Mouse (Mus musculus): ENCODE results near the gene Itch. TPM values are rescaled to one million over a fixed set of nuclear protein-coding genes. Genes with fewer than 3 reads are reported as not detected.

Itch gene
- polyA plus RNA-seq (2012): 1.7 and 3.3 TPM in 2 replicates

DNA sequence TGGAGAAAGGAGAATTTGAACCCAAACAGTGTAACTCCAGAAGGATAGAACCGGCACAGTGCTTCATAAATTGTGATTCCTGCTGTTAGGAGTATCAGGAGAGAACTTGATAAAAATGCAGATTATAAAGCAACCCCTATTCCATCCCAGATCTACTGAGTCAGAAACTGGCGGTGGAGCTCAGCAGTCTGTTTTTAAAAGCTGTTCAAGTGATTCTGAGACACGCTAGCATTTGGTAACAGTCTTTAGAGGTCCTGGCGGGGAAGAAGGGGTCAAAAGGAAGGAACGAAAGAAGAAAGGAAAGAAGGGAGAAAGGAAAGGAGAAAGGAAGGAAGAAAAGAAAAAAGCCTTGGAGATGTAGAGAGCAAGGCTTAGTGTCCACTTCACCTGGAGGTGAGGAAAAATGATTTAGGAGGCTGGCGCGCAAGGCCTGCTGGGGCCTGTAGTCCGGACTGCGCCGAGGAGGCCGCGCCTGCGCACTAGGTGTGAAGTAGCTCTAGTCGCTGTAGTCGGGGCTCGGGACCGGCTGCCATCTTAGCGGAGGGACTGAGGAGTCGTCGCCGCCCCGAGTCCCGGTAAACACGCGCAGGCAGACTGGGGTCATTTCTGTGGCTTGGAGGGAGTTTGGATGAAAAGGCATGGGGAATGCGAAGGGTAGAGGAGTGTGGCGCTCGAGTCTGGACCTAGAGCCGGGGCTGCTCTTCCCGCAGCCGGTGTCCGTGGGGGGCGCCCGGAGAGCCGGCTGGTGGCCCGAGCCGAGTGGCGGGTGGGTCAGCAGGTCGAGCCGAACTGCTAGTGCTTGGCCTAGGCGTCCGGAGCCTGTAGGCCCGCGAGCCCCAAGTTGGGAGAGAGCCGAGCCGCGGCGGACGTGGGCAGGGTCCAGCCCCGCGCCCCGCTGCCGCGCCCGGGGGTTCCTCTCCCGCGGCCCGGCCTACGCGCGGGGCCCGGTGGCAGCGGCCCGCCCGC is at the start of gene Itch:
Gene Itch (plus strand): TSS at position 499 of the 966 bp plus-strand sequence.
- no peak for TF ChIP-seq GATA1 (IDR thresholded peaks at IDR 0.05; ENCODE audit: low read length)

DNA sequence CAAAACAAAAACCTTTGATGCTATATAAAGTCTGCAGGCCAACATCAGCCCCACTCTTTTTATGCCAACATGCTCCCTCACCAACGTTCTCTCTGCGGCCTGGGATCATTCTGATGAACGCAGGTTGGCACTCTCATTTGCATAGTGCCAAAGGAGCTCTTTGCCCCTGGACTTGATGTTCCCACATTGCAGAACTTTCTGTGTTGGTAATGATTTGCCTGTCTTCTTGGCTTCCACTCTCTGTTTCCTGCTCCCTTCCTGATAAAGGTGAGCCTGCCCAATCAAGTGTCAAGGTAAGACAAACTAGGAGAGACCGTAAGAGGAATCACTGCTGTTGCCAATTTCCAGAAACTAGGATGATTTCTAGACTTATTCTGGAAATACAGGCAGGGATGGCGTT is 48.8 kb upstream of the Itch start:
- TF ChIP-seq GATA1 (IDR thresholded peaks at IDR 0.05; ENCODE audit: low read length): no peak

- TF ChIP-seq GATA1 (IDR thresholded peaks at IDR 0.05; ENCODE audit: low read length): no peak
These were observed 47.0 kb upstream of the Itch start for GRCm38 (mm10) chr2:155086328-155086727.

DNA sequence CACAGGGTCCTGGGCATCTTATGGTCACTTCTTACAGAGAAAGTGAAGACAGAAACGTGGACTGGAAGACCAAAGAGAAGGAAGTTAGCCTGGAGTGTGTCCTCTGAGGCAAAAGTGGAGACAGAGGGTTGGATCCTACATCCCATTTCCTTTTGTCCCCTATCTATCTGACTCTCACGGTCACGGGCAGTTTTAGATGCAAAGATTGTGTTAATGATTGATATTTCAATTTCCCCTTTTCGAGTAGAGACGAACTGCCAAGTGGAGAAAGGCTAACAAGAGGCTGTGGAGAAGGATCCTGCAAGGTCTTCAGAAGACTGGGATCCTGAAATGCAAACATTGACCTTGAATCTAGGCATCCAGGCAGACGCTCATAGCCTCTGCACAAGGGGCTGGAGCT is 45.0 kb upstream of the Itch start:
- no peak for TF ChIP-seq GATA1 (IDR thresholded peaks at IDR 0.05; ENCODE audit: low read length)

GRCm38 (mm10) chr2:155090909-155091742 is 42.2 kb upstream of the Itch start:
- TF ChIP-seq GATA1 (IDR thresholded peaks at IDR 0.05; ENCODE audit: low read length): no peak

- TF ChIP-seq GATA1 (IDR thresholded peaks at IDR 0.05; ENCODE audit: low read length): no peak
These were observed 41.6 kb upstream of the Itch start for GRCm38 (mm10) chr2:155091743-155092075.

GRCm38 (mm10) chr2:155093418-155093817 is 39.9 kb upstream of the Itch start:
- no peak for TF ChIP-seq GATA1 (IDR thresholded peaks at IDR 0.05; ENCODE audit: low read length)

DNA sequence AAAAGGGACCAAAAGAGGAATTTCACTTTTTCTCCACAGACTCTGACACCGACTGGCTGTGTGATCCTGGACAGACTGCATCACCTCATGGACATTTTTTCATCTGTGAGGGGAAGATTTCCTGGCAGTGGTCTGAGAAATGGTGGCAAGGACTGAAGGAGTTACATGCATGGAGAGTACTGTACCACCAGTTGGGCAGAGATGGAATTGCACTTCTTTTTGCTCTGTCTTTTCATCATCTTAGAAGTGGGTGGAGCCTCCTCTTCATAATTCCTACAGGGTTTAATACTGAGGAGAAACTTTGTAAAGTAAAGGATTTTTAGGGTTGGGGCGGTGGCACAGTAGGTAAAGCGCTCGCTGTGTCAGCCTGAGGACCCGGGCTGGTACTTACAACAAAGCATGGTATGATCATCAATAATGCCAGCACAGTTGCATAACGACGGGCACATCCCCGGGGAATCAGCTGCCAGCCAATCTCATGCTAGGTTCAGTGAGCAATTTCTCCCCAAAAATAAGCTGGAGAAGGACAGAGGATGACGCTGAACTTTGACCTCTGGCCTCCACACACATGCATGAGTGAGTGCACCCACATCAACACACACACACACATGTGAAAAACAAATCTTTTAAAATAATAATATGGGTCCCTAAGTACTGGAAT is 34.5 kb upstream of the Itch start:
- TF ChIP-seq GATA1 (IDR thresholded peaks at IDR 0.05; ENCODE audit: low read length): no peak

DNA sequence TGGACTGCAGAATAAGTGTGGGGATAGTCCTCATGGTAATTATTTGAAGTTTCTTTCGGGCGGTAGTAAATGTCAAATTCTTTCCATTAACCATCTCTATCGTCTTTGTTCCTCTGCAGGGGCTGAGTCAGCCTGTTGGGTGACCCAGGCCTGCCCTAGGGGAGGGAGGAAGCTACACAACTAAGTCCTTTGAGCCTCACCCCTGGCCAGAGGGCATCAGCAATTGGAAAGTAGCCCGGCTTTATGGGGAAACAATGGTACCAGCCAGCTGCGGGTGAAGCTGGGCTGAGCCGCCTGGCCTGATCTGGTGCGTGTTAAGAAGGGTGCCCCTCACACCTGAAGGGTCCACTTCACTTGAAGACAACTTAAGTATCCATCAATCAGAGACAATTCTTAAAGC is 33.9 kb upstream of the Itch start:
- TF ChIP-seq GATA1 (IDR thresholded peaks at IDR 0.05; ENCODE audit: low read length): no peak

- TF ChIP-seq GATA1 (IDR thresholded peaks at IDR 0.05; ENCODE audit: low read length): no peak
These were observed 33.1 kb upstream of the Itch start for GRCm38 (mm10) chr2:155099994-155100795.

DNA sequence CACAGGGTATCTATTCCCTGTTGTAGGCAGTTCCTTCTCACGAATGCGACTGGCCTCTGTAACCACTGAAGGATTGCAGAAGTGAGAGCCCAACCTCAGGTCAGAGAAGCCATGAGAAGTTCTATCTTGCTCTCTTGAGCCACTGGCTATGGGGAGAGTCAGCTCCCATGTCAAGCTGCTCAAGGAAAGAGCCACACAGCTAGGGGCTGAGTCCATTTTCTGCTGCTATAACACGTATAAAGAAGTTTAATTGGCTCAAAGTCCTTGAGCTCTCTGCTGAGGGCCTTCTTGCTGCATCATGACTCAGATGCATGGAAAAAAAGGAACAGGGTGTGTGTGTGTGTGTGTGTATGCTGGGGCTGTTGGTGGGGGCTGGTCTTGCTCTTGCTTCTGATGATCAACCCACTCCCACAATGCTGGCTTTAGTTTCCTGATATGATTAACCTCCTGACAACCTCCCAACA is 32.5 kb upstream of the Itch start:
- no peak for TF ChIP-seq GATA1 (IDR thresholded peaks at IDR 0.05; ENCODE audit: low read length)

GRCm38 (mm10) chr2:155101761-155102181 is 31.5 kb upstream of the Itch start:
- TF ChIP-seq GATA1 (IDR thresholded peaks at IDR 0.05; ENCODE audit: low read length): no peak

GRCm38 (mm10) chr2:155103607-155104006 is 29.7 kb upstream of the Itch start:
- no peak for TF ChIP-seq GATA1 (IDR thresholded peaks at IDR 0.05; ENCODE audit: low read length)

DNA sequence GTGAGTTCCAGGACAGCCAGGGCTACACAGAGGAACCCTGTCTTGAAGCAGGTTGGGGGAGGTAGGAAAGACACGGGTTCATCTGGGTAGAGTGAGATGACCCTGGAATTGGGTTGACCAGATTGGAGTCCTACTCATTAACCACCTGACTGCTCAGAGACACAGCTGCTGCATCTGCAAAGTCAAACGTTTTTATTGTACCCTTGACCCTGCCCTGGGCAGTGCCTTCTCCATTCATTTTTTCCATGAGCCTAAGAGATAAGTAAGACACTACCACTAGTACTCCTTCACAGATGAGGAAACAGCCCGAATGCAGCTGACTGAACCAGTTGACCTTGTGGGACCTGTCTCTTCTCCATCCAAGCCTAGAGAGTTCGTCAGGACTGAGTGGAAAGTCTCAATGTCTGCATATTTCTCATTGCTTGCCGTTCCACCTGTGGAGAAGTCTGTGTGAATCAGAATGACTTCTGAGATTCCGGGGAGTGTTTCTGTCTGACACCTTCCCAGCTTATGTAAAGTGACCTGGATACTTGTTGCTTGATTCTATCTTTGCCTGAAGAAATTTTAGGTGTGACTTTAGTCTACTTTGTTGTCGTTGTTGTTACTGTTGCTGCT is 18.0 kb upstream of the Itch start:
- no peak for TF ChIP-seq GATA1 (IDR thresholded peaks at IDR 0.05; ENCODE audit: low read length)

All from G1E-ER4 (cell line).